Mouse (Mus musculus): ENCODE measurements around the gene Nek5. TPM values are rescaled to one million over a fixed set of nuclear protein-coding genes. Genes with fewer than 3 reads are reported as not detected.
"Not testable (repeated sequence)": the region's sequence is repeated elsewhere in the genome, so short reads cannot be mapped to it uniquely, and the experiment has no call there.

Gene Nek5
- total RNA-seq (2015; ENCODE audit: low replicate concordance) (not detected in 2 replicates), total RNA-seq (2017; ENCODE audit: low replicate concordance) (not detected in 2 replicates)

- peak; percentile 69 for ATAC-seq (replicated peaks; ENCODE audit: low FRiP score, poor library complexity, severe bottlenecking)
Observed at GRCm38 (mm10) chr8:22124220-22125152, at the start of gene Nek5. Nek5 (minus strand) TSS chr8:22125053.

DNA sequence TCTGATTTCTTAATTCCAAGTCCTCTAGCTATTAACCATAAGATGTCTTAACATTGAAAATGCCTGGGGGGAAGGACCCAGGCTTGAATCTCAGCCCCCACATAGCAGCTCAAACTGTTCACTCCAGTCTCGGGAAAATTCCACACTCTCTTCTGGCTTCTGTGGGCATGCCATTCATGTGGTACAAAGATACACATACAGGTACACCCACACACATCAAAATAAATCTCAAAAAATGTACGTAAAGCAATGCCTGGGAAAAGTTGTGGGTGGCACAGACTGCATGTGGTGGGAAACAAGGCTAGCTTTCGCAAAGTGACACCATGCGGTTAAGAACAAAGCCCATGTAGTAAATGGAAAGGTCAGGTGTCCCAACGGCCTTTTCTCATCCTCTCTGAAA lies 44.3 kb upstream of the Nek5 start:
- no peak for ATAC-seq (replicated peaks; ENCODE audit: low FRiP score, poor library complexity, severe bottlenecking)

GRCm38 (mm10) chr8:22166080-22166603 lies 41.3 kb upstream of the Nek5 start, which contains the start of gene Nek3:
Nek3 (minus strand) TSS chr8:22166435.
- ATAC-seq (replicated peaks; ENCODE audit: low FRiP score, poor library complexity, severe bottlenecking): peak; percentile 92

DNA sequence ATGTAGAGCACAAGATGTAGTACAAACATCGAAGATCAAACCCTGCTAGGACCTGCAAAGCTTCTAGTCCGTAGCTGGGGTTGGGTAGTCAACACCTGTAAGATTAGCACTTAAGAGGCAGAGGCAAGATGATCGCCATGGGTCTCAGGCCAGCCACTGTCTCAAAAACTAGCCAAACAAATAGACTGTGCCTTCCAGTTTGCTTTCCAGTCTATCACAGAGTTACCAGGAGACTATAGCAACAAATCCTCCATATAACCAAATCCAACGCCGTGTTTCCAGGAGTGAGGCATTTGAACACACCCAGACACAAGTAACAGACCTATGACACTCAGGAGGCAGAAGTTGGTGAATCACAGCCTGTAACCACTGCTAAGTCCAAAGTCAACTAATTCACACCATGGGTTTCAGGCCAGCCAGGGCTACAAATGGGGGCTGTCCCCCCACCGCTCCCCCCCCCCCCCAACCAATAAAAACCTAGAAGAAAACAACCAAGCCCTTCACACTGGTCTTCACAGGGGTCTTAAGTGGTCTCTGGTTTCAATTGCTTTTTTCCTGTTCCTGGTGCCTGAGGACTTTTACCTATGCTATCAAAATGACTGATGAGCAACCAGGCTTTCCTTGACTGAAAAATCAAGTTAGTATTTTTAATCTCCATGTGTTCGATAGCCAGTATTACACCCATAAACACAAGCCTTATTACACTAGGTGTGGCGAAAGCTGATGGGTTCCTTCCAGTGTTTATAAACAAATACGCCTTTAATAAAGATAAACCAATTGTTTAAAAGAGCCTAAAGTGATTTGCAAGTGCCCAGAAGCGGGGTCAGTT lies 40.6 kb upstream of the Nek5 start:
- ATAC-seq (replicated peaks; ENCODE audit: low FRiP score, poor library complexity, severe bottlenecking): 0 out of 2 replicates have a peak, but pooled peaks have one; percentile 23

DNA sequence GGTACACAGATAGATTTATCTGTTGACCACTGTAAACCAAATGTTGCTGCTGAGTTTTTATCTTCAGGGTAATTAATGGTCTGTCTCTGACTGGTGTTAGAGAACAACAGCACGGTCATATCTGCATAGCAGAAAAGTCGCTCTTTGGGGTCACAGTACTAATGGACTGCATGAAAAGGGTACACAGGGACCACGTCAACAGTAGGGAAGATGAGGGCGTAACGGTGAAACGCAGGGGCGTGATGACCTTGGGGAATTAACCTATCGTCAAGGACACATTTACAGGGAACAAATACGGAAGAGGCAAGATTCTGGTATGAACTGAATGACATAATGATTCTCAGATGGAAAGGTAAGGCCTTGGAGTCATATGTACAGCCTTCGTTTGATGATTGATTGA lies 39.6 kb upstream of the Nek5 start:
- ATAC-seq (replicated peaks; ENCODE audit: low FRiP score, poor library complexity, severe bottlenecking): no peak

GRCm38 (mm10) chr8:22162206-22162605 lies 37.4 kb upstream of the Nek5 start:
- no peak for ATAC-seq (replicated peaks; ENCODE audit: low FRiP score, poor library complexity, severe bottlenecking)

DNA sequence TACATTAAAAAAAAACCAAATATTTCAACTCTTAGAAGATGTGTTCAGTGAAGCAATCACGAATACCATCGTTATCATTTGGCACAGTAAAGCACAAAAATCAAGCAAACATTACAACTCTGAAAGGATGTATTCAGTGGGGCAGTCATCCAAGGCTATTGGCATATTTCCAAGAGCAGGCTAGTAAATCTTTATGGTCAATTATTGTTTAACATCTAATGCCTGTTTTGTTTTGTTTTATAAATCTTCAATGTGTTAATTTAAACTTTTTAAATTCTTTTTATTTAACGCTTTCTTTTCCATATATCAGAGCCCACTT lies 25.5 kb upstream of the Nek5 start:
- no peak for ATAC-seq (replicated peaks; ENCODE audit: low FRiP score, poor library complexity, severe bottlenecking)

GRCm38 (mm10) chr8:22149643-22150344 lies 24.9 kb upstream of the Nek5 start:
- no peak for ATAC-seq (replicated peaks; ENCODE audit: low FRiP score, poor library complexity, severe bottlenecking)

- 0 out of 2 replicates have a peak, but pooled peaks have one; percentile 25 for ATAC-seq (replicated peaks; ENCODE audit: low FRiP score, poor library complexity, severe bottlenecking)
Observed at GRCm38 (mm10) chr8:22148367-22148740, 23.5 kb upstream of the Nek5 start.

DNA sequence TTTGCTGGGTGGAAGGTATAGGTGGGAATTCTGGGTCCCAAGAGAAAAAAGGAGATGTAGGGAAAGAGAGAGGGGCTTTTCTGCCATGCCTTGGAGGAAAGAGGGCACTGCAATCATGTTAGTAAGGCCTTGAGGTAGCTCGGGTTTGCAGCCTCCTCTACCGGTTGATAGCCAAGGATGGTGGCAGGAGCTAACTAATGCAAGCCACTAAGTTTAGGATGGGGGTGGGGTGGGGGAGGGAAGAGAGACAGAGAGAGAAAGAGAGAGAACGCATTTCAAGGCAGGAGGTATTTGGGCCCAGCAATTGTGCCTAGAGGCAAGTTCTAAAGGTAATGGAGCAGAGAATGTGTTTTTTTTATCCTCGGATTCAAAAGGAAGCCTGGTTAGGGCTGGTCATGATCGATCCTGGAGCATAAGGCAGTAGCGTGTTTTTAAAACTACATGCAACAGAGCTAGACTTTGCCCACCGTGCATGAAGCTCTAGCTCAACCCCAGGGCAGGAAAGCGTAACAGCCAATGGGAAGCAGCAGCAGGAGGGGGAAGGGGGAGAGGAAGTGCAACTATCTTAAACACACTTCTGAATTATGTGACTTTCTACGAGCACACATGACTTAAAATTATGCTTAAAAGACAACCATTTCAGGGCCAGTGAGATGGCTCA lies 23.0 kb upstream of the Nek5 start:
- no peak for ATAC-seq (replicated peaks; ENCODE audit: low FRiP score, poor library complexity, severe bottlenecking)

DNA sequence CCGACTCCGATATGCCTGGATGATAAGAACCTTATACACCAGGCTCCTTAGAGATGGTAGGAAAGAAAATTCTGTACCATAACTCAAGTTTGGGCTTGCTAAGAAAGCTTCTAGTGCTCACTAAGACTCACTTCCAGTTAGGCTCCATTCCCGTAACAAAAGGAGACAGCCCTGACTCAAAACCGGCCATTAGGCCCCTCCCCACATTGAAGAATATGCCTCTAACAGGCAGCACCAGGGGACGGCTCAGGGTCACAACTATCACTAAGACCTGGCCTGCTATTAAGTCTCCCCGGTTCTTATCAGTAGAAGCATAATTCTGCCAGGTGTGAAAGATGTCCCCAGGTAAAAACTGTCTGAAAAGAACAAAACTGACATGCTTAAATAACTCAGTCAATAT lies 21.0 kb upstream of the Nek5 start:
- no peak for ATAC-seq (replicated peaks; ENCODE audit: low FRiP score, poor library complexity, severe bottlenecking)

DNA sequence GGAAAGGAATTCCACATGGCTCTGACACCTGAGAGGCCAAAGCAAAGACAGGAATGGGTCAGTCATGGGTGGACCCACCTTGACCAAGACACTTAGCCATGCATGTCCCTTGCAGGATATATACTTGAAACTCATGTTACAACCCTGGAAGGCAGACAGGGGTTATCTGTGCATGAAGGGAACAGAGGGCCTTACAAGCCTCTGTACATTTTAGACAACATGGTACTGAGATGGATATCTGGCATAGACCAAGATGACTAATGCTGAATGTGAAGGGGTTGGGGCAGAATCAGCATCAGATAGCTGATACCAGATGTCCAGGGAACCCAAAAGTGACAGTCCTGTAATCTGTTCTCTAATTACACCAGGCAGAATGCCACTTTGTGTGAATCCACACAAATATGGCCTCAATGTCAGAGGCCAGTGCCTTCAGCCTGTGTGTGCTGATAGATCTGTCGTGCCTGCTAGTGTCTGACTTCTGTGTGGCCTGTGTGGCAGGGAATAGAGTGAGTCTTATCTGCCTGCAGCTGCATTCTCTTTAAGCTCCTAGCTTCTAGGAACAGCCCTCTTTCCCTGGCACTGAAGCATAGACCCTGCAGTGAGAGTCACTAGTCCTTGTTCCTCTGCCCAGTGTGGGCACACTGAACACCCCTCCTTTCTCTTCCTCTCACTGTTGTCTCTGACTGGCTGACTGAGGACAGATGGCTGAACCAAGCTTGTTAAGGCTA lies 19.1 kb upstream of the Nek5 start:
- peak; percentile 56 for ATAC-seq (replicated peaks; ENCODE audit: low FRiP score, poor library complexity, severe bottlenecking)

DNA sequence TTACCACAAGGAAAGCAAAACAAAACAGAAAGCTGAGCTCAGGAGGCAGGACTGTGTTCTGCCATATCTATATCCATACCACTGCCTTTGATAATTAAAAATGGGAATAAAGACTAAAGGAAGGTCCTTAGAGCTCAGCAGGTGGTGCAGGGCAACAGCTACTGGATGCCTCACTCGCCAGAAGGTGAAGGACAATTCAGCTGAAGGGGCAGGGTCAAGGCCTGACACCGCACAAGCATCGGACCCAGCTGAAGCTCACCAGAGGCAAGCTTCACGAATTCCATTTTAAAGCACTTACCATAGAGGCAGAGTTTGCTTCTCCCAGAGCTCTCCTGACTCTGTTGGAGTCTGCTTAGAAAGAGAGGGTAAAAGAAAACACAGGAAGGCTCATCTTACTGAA lies 17.7 kb upstream of the Nek5 start:
- ATAC-seq (replicated peaks; ENCODE audit: low FRiP score, poor library complexity, severe bottlenecking): no peak

- no peak for ATAC-seq (replicated peaks; ENCODE audit: low FRiP score, poor library complexity, severe bottlenecking)
Observed at GRCm38 (mm10) chr8:22141836-22142385, 17.1 kb upstream of the Nek5 start.

GRCm38 (mm10) chr8:22136462-22136861 lies 11.6 kb upstream of the Nek5 start:
- not testable (repeated sequence) for ATAC-seq (replicated peaks; ENCODE audit: low FRiP score, poor library complexity, severe bottlenecking)

DNA sequence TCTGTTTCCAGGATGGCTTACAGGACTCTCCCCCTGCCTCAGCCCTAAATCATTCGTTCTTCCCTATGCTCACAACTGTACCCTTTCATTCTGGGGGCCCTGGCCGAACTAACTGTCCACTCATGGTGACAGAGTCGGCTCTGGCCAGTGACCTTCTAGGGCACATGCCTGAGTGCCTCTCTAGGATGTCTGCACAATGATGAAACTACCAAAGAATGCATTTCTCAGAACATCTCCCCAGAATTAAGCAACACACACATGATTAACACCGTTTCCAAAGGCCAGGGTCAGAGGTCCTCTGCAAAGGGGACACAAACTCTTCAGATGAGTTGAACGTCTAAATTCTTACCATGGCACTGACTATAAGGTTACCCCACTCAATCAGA lies 9.9 kb upstream of the Nek5 start:
- 0 out of 2 replicates have a peak, but pooled peaks have one; percentile 3 for ATAC-seq (replicated peaks; ENCODE audit: low FRiP score, poor library complexity, severe bottlenecking)

- ATAC-seq (replicated peaks; ENCODE audit: low FRiP score, poor library complexity, severe bottlenecking): peak; percentile 100
Observed at GRCm38 (mm10) chr8:22134078-22134749, 9.4 kb upstream of the Nek5 start.

GRCm38 (mm10) chr8:22132062-22132461 lies 7.2 kb upstream of the Nek5 start:
- no peak for ATAC-seq (replicated peaks; ENCODE audit: low FRiP score, poor library complexity, severe bottlenecking)

All from erythroid progenitor cell, adult 5-6 weeks (primary cell).